Mouse (Mus musculus) megakaryocyte, embryonic 14.5 days (primary cell): Measurements from ENCODE around the gene Auts2. TPM values are rescaled to one million over a fixed set of nuclear protein-coding genes. Genes with fewer than 3 reads are reported as not detected.

Source experiments
- H3K27me3 ChIP-seq: replicated peaks from 2 replicates; pipeline ENCODE3; 2012; ENCODE audit warnings: inconsistent platforms
- H3K36me3 ChIP-seq: replicated peaks from 2 replicates; pipeline ENCODE3; 2012; ENCODE audit warnings: low read length, inconsistent platforms, mixed read lengths
- H3K4me1 ChIP-seq: 2 replicates; pipeline ENCODE4 v1.6.1; 2012; ENCODE audit warnings: inconsistent platforms
- H3K4me3 ChIP-seq: replicated peaks from 2 replicates; pipeline ENCODE3; 2012; ENCODE audit warnings: moderate library complexity, mild to moderate bottlenecking, inconsistent platforms
- H3K9me3 ChIP-seq: 2 replicates; pipeline ENCODE4 v1.6.1; 2012; ENCODE audit warnings: inconsistent platforms
- FLI1 ChIP-seq: IDR thresholded peaks from 2 replicates; pipeline ENCODE4 v1.6.1; 2012; ENCODE audit warnings: low read length, inconsistent platforms, mixed read lengths
- GATA1 ChIP-seq: IDR thresholded peaks from 3 replicates; pipeline ENCODE4 v1.6.1; 2012; ENCODE audit warnings: mixed read lengths, low read length, inconsistent platforms, borderline replicate concordance
- polyA plus RNA-seq: library from polyadenylated mRNA; stranded (reverse); fragments of >175 nt; gene quantifications from 2 replicates; pipeline ENCODE4 v1.2.3, GENCODE M21; 2012; ENCODE audit warnings: low replicate concordance; ENCODE audit not compliant: insufficient read depth

Auts2 gene
- polyA plus RNA-seq, 1 experiment: 4.0 TPM

- TF ChIP-seq FLI1: no peak
- no peak for TF ChIP-seq GATA1
- Histone ChIP-seq H3K4me1 (no peaks in the 10 kb centered on the region), H3K4me3 (no peak overlapping the region), H3K27me3 (peaks cover 2% of the 10 kb centered on the region), H3K36me3 (no peaks in the 10 kb centered on the region), H3K9me3 (peaks cover 23% of the 10 kb centered on the region)
These were observed 968.6 kb downstream of the Auts2 start for GRCm38 (mm10) chr5:131574469-131575085.

- H3K4me1 ChIP-seq: no peaks in the 10 kb centered on the region
- no peaks in the 10 kb centered on the region for H3K36me3 ChIP-seq
- H3K4me3 ChIP-seq: no peak overlapping the region
- peaks cover 30% of the 10 kb centered on the region for H3K9me3 ChIP-seq
- TF ChIP-seq FLI1 (no peak), GATA1 (no peak)
- peaks cover 2% of the 10 kb centered on the region for H3K27me3 ChIP-seq
These were observed 969.6 kb downstream of the Auts2 start for GRCm38 (mm10) chr5:131573296-131574177.

GRCm38 (mm10) chr5:131566032-131566431 lies 977.1 kb downstream of the Auts2 start:
- Histone ChIP-seq H3K4me1 (no peaks in the 10 kb centered on the region), H3K9me3 (peaks cover 38% of the 10 kb centered on the region)
- no peak for TF ChIP-seq FLI1
- no peak for TF ChIP-seq GATA1

GRCm38 (mm10) chr5:131563630-131564252 lies 979.4 kb downstream of the Auts2 start:
- no peaks in the 10 kb centered on the region for H3K4me1 ChIP-seq
- peaks cover 22% of the 10 kb centered on the region for H3K9me3 ChIP-seq
- peaks cover 2% of the 10 kb centered on the region for H3K27me3 ChIP-seq
- TF ChIP-seq GATA1 (no peak), FLI1 (no peak)
- H3K36me3 ChIP-seq: no peaks in the 10 kb centered on the region
- H3K4me3 ChIP-seq: no peak overlapping the region

More at GRCm38 (mm10) chr5:131566032-131566431, 977.1 kb downstream of the Auts2 start:
- peaks cover 2% of the 10 kb centered on the region for H3K27me3 ChIP-seq
- H3K36me3 ChIP-seq: no peaks in the 10 kb centered on the region
- H3K4me3 ChIP-seq: no peak overlapping the region

GRCm38 (mm10) chr5:131560773-131561560 lies 982.2 kb downstream of the Auts2 start:
- no peaks in the 10 kb centered on the region for H3K4me1 ChIP-seq
- H3K27me3 ChIP-seq: peaks cover 2% of the 10 kb centered on the region
- no peak overlapping the region for H3K4me3 ChIP-seq
- no peaks in the 10 kb centered on the region for H3K36me3 ChIP-seq
- no peak for TF ChIP-seq FLI1
- TF ChIP-seq GATA1: no peak
- H3K9me3 ChIP-seq: 0 out of 2 replicates have a peak, but pooled peaks cover 8% of the 10 kb centered on the region

- Histone ChIP-seq H3K9me3 (0 out of 2 replicates have a peak, but pooled peaks cover 10% of the 10 kb centered on the region), H3K4me3 (no peak overlapping the region), H3K4me1 (no peaks in the 10 kb centered on the region), H3K27me3 (peaks cover 2% of the 10 kb centered on the region), H3K36me3 (no peaks in the 10 kb centered on the region)
- TF ChIP-seq FLI1 (no peak), GATA1 (no peak)
These were observed 984.6 kb downstream of the Auts2 start for GRCm38 (mm10) chr5:131558403-131559174.

GRCm38 (mm10) chr5:131557591-131558385 lies 985.4 kb downstream of the Auts2 start:
- Histone ChIP-seq H3K4me1 (no peaks in the 10 kb centered on the region), H3K9me3 (0 out of 2 replicates have a peak, but pooled peaks cover 8% of the 10 kb centered on the region), H3K27me3 (peaks cover 2% of the 10 kb centered on the region), H3K36me3 (no peaks in the 10 kb centered on the region), H3K4me3 (no peak overlapping the region)
- TF ChIP-seq GATA1: no peak
- no peak for TF ChIP-seq FLI1

- TF ChIP-seq GATA1 (no peak), FLI1 (no peak)
- no peaks in the 10 kb centered on the region for H3K4me1 ChIP-seq
- H3K9me3 ChIP-seq: peaks cover 15% of the 10 kb centered on the region
These were observed 994.1 kb downstream of the Auts2 start for GRCm38 (mm10) chr5:131548932-131549563.

More at GRCm38 (mm10) chr5:131548932-131549563, 994.1 kb downstream of the Auts2 start:
- Histone ChIP-seq H3K27me3 (peaks cover 14% of the 10 kb centered on the region), H3K36me3 (no peaks in the 10 kb centered on the region), H3K4me3 (no peak overlapping the region)
